Mouse (Mus musculus) forebrain, embryonic 13.5 days (tissue): ENCODE measurements around the gene Gm27027. TPM values are rescaled to one million over a fixed set of nuclear protein-coding genes. Genes with fewer than 3 reads are reported as not detected.

Experiments used
- ATAC-seq: fragments of 200-750 bp; cut with Nextera tagmentation; 2 replicates; pipeline ENCODE4 v1.8.0; 2017
- H3K27ac ChIP-seq: fragments of 300-500 bp; sonication (generic); 2 replicates; pipeline ENCODE4 v1.5.1; 2015; ENCODE audit warnings: inconsistent platforms, mild to moderate bottlenecking, moderate library complexity
- H3K27me3 ChIP-seq: fragments of 300-500 bp; sonication (generic); 2 replicates; pipeline ENCODE4 v1.6.1; 2015; ENCODE audit warnings: mild to moderate bottlenecking, inconsistent platforms
- H3K36me3 ChIP-seq: fragments of 300-500 bp; sonication (generic); 2 replicates; pipeline ENCODE4 v1.6.1; 2015; ENCODE audit warnings: mild to moderate bottlenecking, inconsistent platforms; ENCODE audit not compliant: poor library complexity, severe bottlenecking
- H3K4me1 ChIP-seq: fragments of 300-500 bp; sonication (generic); 2 replicates; pipeline ENCODE4 v1.6.1; 2015; ENCODE audit warnings: inconsistent platforms
- H3K4me2 ChIP-seq: fragments of 300-500 bp; sonication (generic); 2 replicates; pipeline ENCODE4 v1.6.1; 2015; ENCODE audit warnings: inconsistent platforms, mild to moderate bottlenecking, moderate library complexity
- H3K4me3 ChIP-seq: fragments of 300-500 bp; sonication (generic); 2 replicates; pipeline ENCODE4 v1.5.1; 2015; ENCODE audit warnings: mild to moderate bottlenecking, inconsistent platforms
- H3K9ac ChIP-seq: fragments of 300-500 bp; sonication (generic); 2 replicates; pipeline ENCODE4 v1.6.1; 2015; ENCODE audit warnings: mild to moderate bottlenecking, inconsistent platforms
- H3K9me3 ChIP-seq: fragments of 300-500 bp; sonication (generic); replicated peaks from 2 replicates; pipeline ENCODE4 v1.6.1; 2016; ENCODE audit warnings: inconsistent platforms
- WGBS: fragments of 180-500 bp; shearing (Covaris S2); methylation state at CpG from one replicate; pipeline ENCODE4 v1.1.7; 2015; 5-methylcytosine and 5-hydroxymethylcytosine counted together
- polyA plus RNA-seq: library from polyadenylated mRNA; unstranded; fragments of >200 nt; fragmentation: Nextera tagmentation; extraction: Ambion mirVana; gene quantifications from 2 replicates; pipeline ENCODE4 v1.2.1, GENCODE M21; 2015

Gm27027 gene
- polyA plus RNA-seq, 1 experiment from 2014 or later: not detected

DNA sequence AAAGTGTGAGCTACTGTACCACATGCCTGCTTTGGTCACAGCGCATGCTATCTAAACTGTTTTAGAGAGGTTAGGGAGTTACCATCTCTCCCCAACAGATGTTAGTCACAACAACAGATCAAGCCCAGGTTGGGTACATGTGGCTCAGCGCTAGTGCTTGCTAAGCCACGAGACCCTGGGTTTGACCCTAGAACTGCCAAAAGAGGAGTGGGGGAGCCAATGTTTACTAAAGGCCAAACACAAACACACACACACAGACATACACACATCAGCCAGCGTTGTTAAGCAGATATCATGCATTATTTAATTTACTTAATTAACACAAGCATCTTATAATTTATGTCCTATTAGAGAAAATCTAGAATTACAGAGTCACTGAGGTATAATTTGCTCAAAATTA is 5.8 kb upstream of the Gm27027 start:
- peak; percentile 51 for ATAC-seq
- H3K27me3 ChIP-seq: no peaks in the 10 kb centered on the region
- H3K27ac ChIP-seq: no peak overlapping the region; the same call in 1 of the 2 replicates
- H3K4me2 ChIP-seq: no peak overlapping the region
- no peak overlapping the region for H3K9ac ChIP-seq
- H3K9me3 ChIP-seq: no peaks in the 10 kb centered on the region
- no peak overlapping the region for H3K4me3 ChIP-seq
- peaks cover 4% of the 10 kb centered on the region; the same call in 1 of the 2 replicates for H3K4me1 ChIP-seq
- H3K36me3 ChIP-seq: peaks cover 81% of the 10 kb centered on the region
- WGBS: 88% methylated on average over 4 of the region's 4 CpGs

GRCm38 (mm10) chr2:94001411-94001810 is 5.3 kb upstream of the Gm27027 start:
- Histone ChIP-seq H3K4me1 (peaks cover 4% of the 10 kb centered on the region; the same call in 1 of the 2 replicates), H3K9me3 (no peaks in the 10 kb centered on the region), H3K4me3 (no peak overlapping the region), H3K9ac (no peak overlapping the region), H3K4me2 (no peak overlapping the region), H3K27me3 (no peaks in the 10 kb centered on the region), H3K36me3 (peaks cover 77% of the 10 kb centered on the region), H3K27ac (no peak overlapping the region)
- ATAC-seq: no peak
- 83% methylated on average over 6 of the region's 6 CpGs for WGBS

GRCm38 (mm10) chr2:93992810-93993209 is 3.3 kb downstream of the Gm27027 start:
- H3K4me2 ChIP-seq: peak overlapping the region; percentile 31; the same call in 1 of the 2 replicates
- WGBS: 40% methylated on average over 3 of the region's 3 CpGs
- H3K9me3 ChIP-seq: no peaks in the 10 kb centered on the region
- H3K4me1 ChIP-seq: peaks cover 24% of the 10 kb centered on the region
- H3K4me3 ChIP-seq: no peak overlapping the region
- H3K27me3 ChIP-seq: no peaks in the 10 kb centered on the region
- 0 out of 2 replicates have a peak overlapping the region, but pooled peaks have one; percentile 13 for H3K9ac ChIP-seq
- peaks cover 79% of the 10 kb centered on the region for H3K36me3 ChIP-seq
- ATAC-seq: peak; percentile 65
- H3K27ac ChIP-seq: peak overlapping the region; percentile 81

GRCm38 (mm10) chr2:93992259-93992658 is 3.9 kb downstream of the Gm27027 start:
- Histone ChIP-seq H3K9ac (no peak overlapping the region), H3K4me1 (peaks cover 24% of the 10 kb centered on the region), H3K4me2 (peak overlapping the region; percentile 31; the same call in 1 of the 2 replicates), H3K4me3 (no peak overlapping the region), H3K27me3 (no peaks in the 10 kb centered on the region), H3K9me3 (no peaks in the 10 kb centered on the region), H3K36me3 (peaks cover 79% of the 10 kb centered on the region), H3K27ac (peak overlapping the region; percentile 81)
- peak; percentile 80 for ATAC-seq
- WGBS: 16% methylated on average over 5 of the region's 5 CpGs

GRCm38 (mm10) chr2:93991336-93991735 is 4.8 kb downstream of the Gm27027 start:
- H3K27me3 ChIP-seq: no peaks in the 10 kb centered on the region
- no peak overlapping the region for H3K4me2 ChIP-seq
- 95% methylated on average over 3 of the region's 3 CpGs for whole genome bisulfite sequencing
- no peaks in the 10 kb centered on the region for H3K9me3 ChIP-seq
- no peak overlapping the region for H3K9ac ChIP-seq
- H3K27ac ChIP-seq: peak overlapping the region; percentile 81; the same call in 1 of the 2 replicates
- no peak for ATAC-seq
- peaks cover 24% of the 10 kb centered on the region for H3K4me1 ChIP-seq
- peaks cover 82% of the 10 kb centered on the region for H3K36me3 ChIP-seq
- H3K4me3 ChIP-seq: no peak overlapping the region

DNA sequence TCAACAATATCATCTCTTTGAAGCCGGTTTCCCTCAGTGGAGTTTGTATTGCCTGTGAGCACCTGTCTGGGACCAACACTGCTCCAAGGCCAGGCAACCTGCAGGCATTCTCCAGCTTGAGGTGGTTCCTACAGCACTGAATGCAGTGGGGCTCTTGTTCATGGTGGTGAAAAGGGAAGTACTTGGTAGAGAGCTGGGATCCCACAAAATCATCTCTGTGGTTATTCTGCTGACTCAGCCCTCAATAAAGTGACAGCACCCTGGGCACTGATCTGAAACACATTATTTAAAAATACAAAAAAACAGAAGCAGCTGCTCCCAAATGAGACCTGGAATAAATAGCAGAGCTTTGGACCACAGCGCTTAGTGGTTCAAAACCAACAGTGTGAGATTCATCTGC is 7.7 kb downstream of the Gm27027 start:
- H3K4me1 ChIP-seq: peaks cover 22% of the 10 kb centered on the region
- no peaks in the 10 kb centered on the region for H3K27me3 ChIP-seq
- ATAC-seq: no peak
- no peak overlapping the region for H3K4me2 ChIP-seq
- peaks cover 76% of the 10 kb centered on the region for H3K36me3 ChIP-seq
- no peak overlapping the region for H3K4me3 ChIP-seq
- no peak overlapping the region for H3K9ac ChIP-seq
- 99% methylated on average over 2 of the region's 2 CpGs for WGBS
- no peaks in the 10 kb centered on the region for H3K9me3 ChIP-seq
- no peak overlapping the region for H3K27ac ChIP-seq

DNA sequence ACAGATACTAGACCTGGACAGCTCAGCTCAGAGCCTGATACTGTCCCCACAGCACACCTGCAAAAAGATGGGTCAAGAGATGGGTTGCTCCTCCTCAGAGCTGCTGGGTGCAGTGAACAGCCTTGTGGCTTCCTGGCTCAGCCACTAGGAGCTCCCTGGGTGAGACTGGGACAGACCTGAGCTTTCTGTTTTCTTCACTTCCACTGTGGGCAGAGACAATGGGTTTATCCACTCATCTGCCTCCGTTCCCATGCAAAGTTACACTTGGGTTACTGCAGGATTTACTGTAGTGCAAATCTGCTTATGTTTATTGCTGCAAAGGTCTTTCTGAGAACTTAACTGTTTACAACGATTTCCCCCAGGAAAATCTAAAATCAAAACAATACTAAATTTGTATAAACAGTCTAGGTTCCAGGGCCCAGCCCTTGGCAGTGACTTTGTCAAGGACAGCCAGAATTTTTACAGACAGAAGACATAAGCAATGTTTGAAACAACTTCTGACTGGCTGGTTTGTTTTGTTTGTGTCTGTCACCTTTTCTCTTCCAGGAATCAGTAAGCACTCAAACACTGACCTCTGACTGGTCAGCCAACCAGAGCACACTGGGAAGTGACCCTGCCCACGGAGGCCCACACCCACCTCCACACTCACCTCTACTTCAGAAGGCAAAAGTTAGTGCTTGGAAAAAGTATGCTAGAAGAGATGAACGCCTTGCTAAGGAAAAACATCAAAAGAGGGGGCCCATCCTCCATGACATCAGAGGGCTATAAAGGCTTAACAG is 13.5 kb downstream of the Gm27027 start:
- Histone ChIP-seq H3K36me3 (peaks cover 78% of the 10 kb centered on the region), H3K27ac (no peak overlapping the region), H3K4me3 (no peak overlapping the region), H3K4me1 (0 out of 2 replicates have a peak, but pooled peaks cover under 1% of the 10 kb centered on the region), H3K4me2 (no peak overlapping the region), H3K27me3 (no peaks in the 10 kb centered on the region), H3K9ac (no peak overlapping the region), H3K9me3 (no peaks in the 10 kb centered on the region)
- ATAC-seq: no peak
- 95% methylated on average over 4 of the region's 4 CpGs for WGBS

DNA sequence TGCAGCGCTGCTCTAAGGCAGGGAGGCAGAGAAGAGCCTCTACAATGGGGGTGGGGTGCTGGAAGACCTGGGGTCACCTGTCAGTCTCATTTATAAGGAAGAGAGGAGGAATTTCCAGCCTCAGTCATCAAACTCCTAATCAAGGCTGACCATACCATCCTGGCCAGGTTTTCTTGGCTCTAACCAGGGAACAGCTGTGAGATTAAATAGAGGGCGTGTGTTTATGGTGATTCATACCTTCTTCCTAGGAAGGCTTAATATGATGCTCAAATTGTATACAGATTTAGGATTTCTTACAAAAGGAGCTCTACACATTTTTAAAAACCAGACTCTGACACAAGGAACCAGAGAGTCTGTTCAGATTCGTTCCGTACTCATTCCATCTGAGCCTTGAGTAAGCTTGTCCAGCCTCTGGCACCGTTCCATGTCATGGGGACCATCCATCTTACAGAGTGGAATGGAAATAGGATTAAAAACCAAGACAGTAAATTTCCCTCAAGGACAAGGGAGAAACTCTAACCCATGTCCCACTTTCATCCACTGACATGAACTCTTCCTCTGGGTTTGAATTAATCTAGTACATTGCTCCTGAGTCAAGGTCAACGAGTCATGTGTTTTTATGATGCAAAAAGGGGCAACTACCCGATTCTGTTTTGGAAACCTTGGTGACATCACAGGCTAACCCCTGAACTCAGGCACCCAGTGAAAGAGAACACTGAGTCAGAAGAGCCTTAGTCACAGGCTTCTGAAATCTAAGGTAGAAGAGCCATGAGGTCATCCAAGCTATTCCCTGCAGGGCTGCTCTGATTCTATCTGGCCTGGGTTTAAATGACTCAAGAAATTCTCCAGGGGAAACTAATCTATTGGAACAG is 16.7 kb downstream of the Gm27027 start:
- Histone ChIP-seq H3K27me3 (no peaks in the 10 kb centered on the region), H3K4me1 (peaks cover 27% of the 10 kb centered on the region), H3K4me3 (no peak overlapping the region), H3K4me2 (no peak overlapping the region), H3K36me3 (peaks cover 57% of the 10 kb centered on the region), H3K9ac (no peak overlapping the region), H3K9me3 (no peaks in the 10 kb centered on the region), H3K27ac (no peak overlapping the region)
- no peak for ATAC-seq
- WGBS: 90% methylated on average over 7 of the region's 7 CpGs

- peak overlapping the region; percentile 62 for H3K27ac ChIP-seq
- H3K9me3 ChIP-seq: no peaks in the 10 kb centered on the region
- peaks cover 27% of the 10 kb centered on the region for H3K4me1 ChIP-seq
- ATAC-seq: peak; percentile 74
- H3K4me3 ChIP-seq: peak overlapping the region; percentile 41
- H3K4me2 ChIP-seq: peak overlapping the region; percentile 73
- 2% methylated on average over 37 of the region's 37 CpGs for WGBS
- peaks cover 30% of the 10 kb centered on the region for H3K36me3 ChIP-seq
- peak overlapping the region; percentile 69 for H3K9ac ChIP-seq
- no peaks in the 10 kb centered on the region for H3K27me3 ChIP-seq
These were observed 19.5 kb downstream of the Gm27027 start for GRCm38 (mm10) chr2:93976436-93977252.

GRCm38 (mm10) chr2:93975526-93976435 is 20.4 kb downstream of the Gm27027 start:
- 21% methylated on average over 21 of the region's 21 CpGs for WGBS
- peak overlapping the region; percentile 62 for H3K27ac ChIP-seq
- H3K27me3 ChIP-seq: no peaks in the 10 kb centered on the region
- H3K9ac ChIP-seq: peak overlapping the region; percentile 69
- peak overlapping the region; percentile 73 for H3K4me2 ChIP-seq
- H3K36me3 ChIP-seq: peaks cover 21% of the 10 kb centered on the region
- no peaks in the 10 kb centered on the region for H3K9me3 ChIP-seq
- peak overlapping the region; percentile 41 for H3K4me3 ChIP-seq
- ATAC-seq: peak; percentile 31
- peaks cover 27% of the 10 kb centered on the region for H3K4me1 ChIP-seq

- 46% methylated on average over 7 of the region's 7 CpGs for WGBS
- no peaks in the 10 kb centered on the region for H3K27me3 ChIP-seq
- peaks cover 14% of the 10 kb centered on the region for H3K36me3 ChIP-seq
- H3K4me1 ChIP-seq: peaks cover 27% of the 10 kb centered on the region
- H3K27ac ChIP-seq: no peak overlapping the region
- no peak overlapping the region for H3K4me2 ChIP-seq
- no peak for ATAC-seq
- no peak overlapping the region for H3K9ac ChIP-seq
- no peak overlapping the region for H3K4me3 ChIP-seq
- H3K9me3 ChIP-seq: no peaks in the 10 kb centered on the region
These were observed 21.1 kb downstream of the Gm27027 start for GRCm38 (mm10) chr2:93975041-93975440.
